Mouse (Mus musculus) midbrain, embryonic 15.5 days (tissue): ENCODE measurements around the gene Pspn. TPM values are rescaled to one million over a fixed set of nuclear protein-coding genes. Genes with fewer than 3 reads are reported as not detected.

Experiments used
- ATAC-seq: fragments of 200-750 bp; cut with Nextera tagmentation; replicated peaks from 2 replicates; pipeline ENCODE4 v1.8.0; 2017; ENCODE audit warnings: moderate TSS enrichment
- H3K27ac ChIP-seq: fragments of 300-500 bp; sonication (generic); 2 replicates; pipeline ENCODE4 v1.5.1; 2015; ENCODE audit warnings: mild to moderate bottlenecking, inconsistent platforms
- H3K27me3 ChIP-seq: fragments of 300-500 bp; sonication (generic); replicated peaks from 2 replicates; pipeline ENCODE4 v1.6.1; 2015; ENCODE audit warnings: inconsistent platforms
- H3K36me3 ChIP-seq: fragments of 300-500 bp; sonication (generic); replicated peaks from 2 replicates; pipeline ENCODE4 v1.6.1; 2015; ENCODE audit warnings: inconsistent platforms
- H3K4me1 ChIP-seq: fragments of 300-500 bp; sonication (generic); 2 replicates; pipeline ENCODE4 v1.6.1; 2015; ENCODE audit warnings: inconsistent platforms
- H3K4me2 ChIP-seq: fragments of 300-500 bp; sonication (generic); 2 replicates; pipeline ENCODE4 v1.6.1; 2015; ENCODE audit warnings: inconsistent platforms, mild to moderate bottlenecking, moderate library complexity
- H3K4me3 ChIP-seq: fragments of 300-500 bp; sonication (generic); 2 replicates; pipeline ENCODE4 v1.5.1; 2015; ENCODE audit warnings: mild to moderate bottlenecking, inconsistent platforms
- H3K9ac ChIP-seq: fragments of 300-500 bp; sonication (generic); 2 replicates; pipeline ENCODE4 v1.6.1; 2015; ENCODE audit warnings: mild to moderate bottlenecking, inconsistent platforms
- H3K9me3 ChIP-seq: fragments of 300-500 bp; sonication (generic); 2 replicates; pipeline ENCODE4 v1.6.1; 2016; ENCODE audit warnings: inconsistent platforms
- WGBS: fragments of 180-500 bp; shearing (Covaris S2); methylation state at CpG from one replicate; pipeline ENCODE4 v1.1.7; 2015; ENCODE audit warnings: mixed read lengths; 5-methylcytosine and 5-hydroxymethylcytosine counted together
- polyA plus RNA-seq: library from polyadenylated mRNA; unstranded; fragments of >200 nt; fragmentation: Nextera tagmentation; extraction: Ambion mirVana; gene quantifications from 2 replicates; pipeline ENCODE4 v1.2.1, GENCODE M21; 2015

Gene Pspn
- polyA plus RNA-seq, 1 experiment from 2014 or later, result 0.68 TPM

GRCm38 (mm10) chr17:57012245-57012795 is 12.5 kb upstream of the Pspn start:
- Histone ChIP-seq H3K4me3 (peak overlapping the region; percentile 59), H3K4me2 (peak overlapping the region; percentile 64), H3K27ac (peak overlapping the region; percentile 92), H3K9me3 (no peaks in the 10 kb centered on the region), H3K36me3 (peaks cover 7% of the 10 kb centered on the region), H3K9ac (peak overlapping the region; percentile 69; the same call in 1 of the 2 replicates), H3K27me3 (no peaks in the 10 kb centered on the region), H3K4me1 (peaks cover 23% of the 10 kb centered on the region)
- ATAC-seq, result peak; percentile 1; the same call in 1 of the 2 replicates
- WGBS, result 74% methylated on average over 13 of the region's 13 CpGs

- Histone ChIP-seq H3K4me3 (peak within 1 kb of the TSS; percentile 59), H3K27ac (peak within 1 kb of the TSS; percentile 92), H3K4me2 (peak within 1 kb of the TSS; percentile 92), H3K4me1 (peaks cover 23% of the 10 kb centered on the region), H3K9ac (peak within 1 kb of the TSS; percentile 69), H3K9me3 (no peaks in the 10 kb centered on the region), H3K36me3 (peaks cover 16% of the 10 kb centered on the region), H3K27me3 (no peaks in the 10 kb centered on the region)
- under 1% methylated on average over 51 of the region's 51 CpGs for WGBS
- ATAC-seq, result peak; percentile 93
Observed at GRCm38 (mm10) chr17:57011236-57012141, 11.7 kb upstream of the Pspn start, which contains the start of the genes Gtf2f1 and Gm17949. Gene Gtf2f1 (minus strand): TSS chr17:57011288. Gene Gm17949 (plus strand): TSS chr17:57011469.

- Histone ChIP-seq H3K9ac (peak overlapping the region; percentile 61), H3K4me1 (peaks cover 23% of the 10 kb centered on the region), H3K27ac (peak overlapping the region; percentile 81), H3K27me3 (no peaks in the 10 kb centered on the region), H3K36me3 (peaks cover 22% of the 10 kb centered on the region), H3K4me2 (peak overlapping the region; percentile 92), H3K9me3 (no peaks in the 10 kb centered on the region), H3K4me3 (peak overlapping the region; percentile 59)
- WGBS, result 0% methylated on average over 19 of the region's 19 CpGs
- peak; percentile 68 for ATAC-seq
Observed at GRCm38 (mm10) chr17:57010911-57011235, 11.1 kb upstream of the Pspn start.

- ATAC-seq, result no peak
- Histone ChIP-seq H3K27me3 (no peaks in the 10 kb centered on the region), H3K4me2 (no peak overlapping the region), H3K4me1 (peaks cover 19% of the 10 kb centered on the region), H3K36me3 (peaks cover 44% of the 10 kb centered on the region), H3K9ac (no peak overlapping the region), H3K9me3 (no peaks in the 10 kb centered on the region), H3K27ac (no peak overlapping the region), H3K4me3 (no peak overlapping the region)
- 94% methylated on average over 13 of the region's 13 CpGs for WGBS
Observed at GRCm38 (mm10) chr17:57007137-57007905, 7.5 kb upstream of the Pspn start.

- Histone ChIP-seq H3K4me1 (no peaks in the 10 kb centered on the region), H3K36me3 (peaks cover 44% of the 10 kb centered on the region), H3K27ac (no peak overlapping the region), H3K9me3 (no peaks in the 10 kb centered on the region), H3K9ac (no peak overlapping the region), H3K27me3 (no peaks in the 10 kb centered on the region), H3K4me3 (no peak overlapping the region), H3K4me2 (no peak overlapping the region)
- ATAC-seq, result no peak
- 99% methylated on average over 7 of the region's 7 CpGs for WGBS
Observed at GRCm38 (mm10) chr17:57003994-57004393, 4.2 kb upstream of the Pspn start.

GRCm38 (mm10) chr17:57001228-57001627 is 1.4 kb upstream of the Pspn start:
- no peaks in the 10 kb centered on the region for H3K9me3 ChIP-seq
- H3K27ac ChIP-seq, result no peak overlapping the region
- no peak overlapping the region for H3K4me3 ChIP-seq
- 83% methylated on average over 8 of the region's 8 CpGs for WGBS
- peaks cover 15% of the 10 kb centered on the region for H3K4me1 ChIP-seq
- no peak for ATAC-seq
- H3K4me2 ChIP-seq, result no peak overlapping the region
- no peak overlapping the region for H3K9ac ChIP-seq
- H3K27me3 ChIP-seq, result no peaks in the 10 kb centered on the region
- peaks cover 27% of the 10 kb centered on the region for H3K36me3 ChIP-seq

GRCm38 (mm10) chr17:56999414-56999813 is 404 bp downstream of the Pspn start:
- no peak for ATAC-seq
- H3K27me3 ChIP-seq, result no peaks in the 10 kb centered on the region
- peaks cover 15% of the 10 kb centered on the region for H3K4me1 ChIP-seq
- H3K27ac ChIP-seq, result no peak overlapping the region
- no peak overlapping the region for H3K9ac ChIP-seq
- 89% methylated on average over 9 of the region's 9 CpGs for WGBS
- no peaks in the 10 kb centered on the region for H3K9me3 ChIP-seq
- H3K4me3 ChIP-seq, result no peak overlapping the region
- H3K4me2 ChIP-seq, result no peak overlapping the region
- peaks cover 26% of the 10 kb centered on the region for H3K36me3 ChIP-seq

- no peaks in the 10 kb centered on the region for H3K9me3 ChIP-seq
- H3K4me3 ChIP-seq, result peak within 1 kb of the TSS; percentile 79
- under 1% methylated on average over 38 of the region's 38 CpGs for WGBS
- H3K36me3 ChIP-seq, result peaks cover 33% of the 10 kb centered on the region
- no peaks in the 10 kb centered on the region for H3K27me3 ChIP-seq
- peak within 1 kb of the TSS; percentile 84 for H3K9ac ChIP-seq
- ATAC-seq, result peak; percentile 98
- peak within 1 kb of the TSS; percentile 86 for H3K27ac ChIP-seq
- peaks cover 15% of the 10 kb centered on the region for H3K4me1 ChIP-seq
- peak within 1 kb of the TSS; percentile 57 for H3K4me2 ChIP-seq
Observed at GRCm38 (mm10) chr17:56997029-56997667, 2.7 kb downstream of the Pspn start, which contains the start of gene Alkbh7. Gene Alkbh7 (plus strand): TSS chr17:56997339.

- peak overlapping the region; percentile 57 for H3K4me2 ChIP-seq
- H3K4me3 ChIP-seq, result peak overlapping the region; percentile 79; the same call in 1 of the 2 replicates
- peaks cover 33% of the 10 kb centered on the region for H3K36me3 ChIP-seq
- ATAC-seq, result 0 out of 2 replicates have a peak, but pooled peaks have one; percentile 0
- peaks cover 20% of the 10 kb centered on the region for H3K4me1 ChIP-seq
- H3K27me3 ChIP-seq, result no peaks in the 10 kb centered on the region
- H3K9ac ChIP-seq, result no peak overlapping the region
- no peak overlapping the region for H3K27ac ChIP-seq
- no peaks in the 10 kb centered on the region for H3K9me3 ChIP-seq
- WGBS, result 75% methylated on average over 2 of the region's 2 CpGs
Observed at GRCm38 (mm10) chr17:56996506-56996905, 3.3 kb downstream of the Pspn start.

GRCm38 (mm10) chr17:56995046-56995445 is 4.8 kb downstream of the Pspn start:
- H3K27me3 ChIP-seq, result no peaks in the 10 kb centered on the region
- no peak for ATAC-seq
- 93% methylated on average over 8 of the region's 8 CpGs for WGBS
- no peak overlapping the region for H3K27ac ChIP-seq
- H3K9me3 ChIP-seq, result no peaks in the 10 kb centered on the region
- peaks cover 33% of the 10 kb centered on the region for H3K36me3 ChIP-seq
- no peak overlapping the region for H3K9ac ChIP-seq
- peaks cover 27% of the 10 kb centered on the region for H3K4me1 ChIP-seq
- H3K4me3 ChIP-seq, result no peak overlapping the region
- no peak overlapping the region for H3K4me2 ChIP-seq

- Histone ChIP-seq H3K36me3 (peaks cover 29% of the 10 kb centered on the region), H3K27ac (no peak overlapping the region), H3K27me3 (no peaks in the 10 kb centered on the region), H3K4me3 (peak overlapping the region; percentile 87), H3K9ac (peak overlapping the region; percentile 88), H3K4me1 (peaks cover 16% of the 10 kb centered on the region), H3K4me2 (peak overlapping the region; percentile 66), H3K9me3 (no peaks in the 10 kb centered on the region)
- 78% methylated on average over 2 of the region's 2 CpGs for WGBS
- ATAC-seq, result no peak
Observed at GRCm38 (mm10) chr17:56990966-56991365, 8.9 kb downstream of the Pspn start.
